Mouse (Mus musculus) bone marrow macrophage, adult 2 months (primary cell): Measurements from ENCODE around the gene Stat4.

ENCODE experiments used
- CTCF ChIP-seq: IDR thresholded peaks from 2 replicates; pipeline ENCODE4 v1.5.1; 2012; ENCODE audit warnings: low read depth, mild to moderate bottlenecking, low read length, moderate library complexity
- POLR2A ChIP-seq: IDR thresholded peaks from 2 replicates; pipeline ENCODE4 v1.6.1; 2012; ENCODE audit warnings: mild to moderate bottlenecking, low read depth, low read length, borderline replicate concordance

DNA sequence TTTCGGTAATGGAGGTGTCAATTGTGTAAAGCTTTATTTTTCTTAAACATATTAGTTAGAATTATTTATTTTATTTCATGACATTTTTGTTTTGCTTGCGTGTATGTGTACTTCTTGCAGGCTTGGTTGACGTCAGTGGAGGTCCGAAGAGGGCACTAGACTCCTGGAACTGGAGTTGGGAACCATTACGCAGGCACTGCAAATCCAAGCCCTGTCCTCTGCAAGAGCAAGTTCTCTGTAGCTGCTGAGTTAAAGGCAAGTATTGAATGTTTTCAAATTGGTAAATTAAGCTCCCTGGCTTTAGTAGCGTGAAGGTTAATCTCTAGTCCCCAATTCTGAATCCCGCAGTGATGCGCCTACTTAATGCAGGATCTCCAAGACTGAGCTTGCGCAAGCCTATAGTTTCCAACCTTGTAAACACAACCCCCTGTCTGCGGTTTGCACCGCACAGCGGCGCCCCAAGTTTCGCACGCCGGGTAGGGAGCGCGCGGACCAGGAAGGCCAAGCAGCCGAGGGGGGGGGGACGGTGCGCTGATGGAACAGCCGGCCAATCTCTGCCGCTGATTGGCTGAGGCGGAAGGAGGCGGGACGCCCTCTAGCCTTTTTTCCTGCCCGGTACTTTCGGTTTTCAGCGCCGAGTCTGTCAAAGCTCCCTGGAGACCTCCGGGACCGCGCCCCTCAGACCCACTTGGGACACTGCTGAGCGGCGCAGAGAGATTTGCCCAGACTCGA lies 132.1 kb downstream of the Stat4 start, which contains the start of gene Stat1:
- TF ChIP-seq CTCF (no peak), POLR2A (no peak)
